Mouse (Mus musculus): ENCODE data around the gene Asap2. TPM values are rescaled to one million over a fixed set of nuclear protein-coding genes. Genes with fewer than 3 reads are reported as not detected.

The Asap2 gene
- total RNA-seq, 2 experiments from 2014 or later: 3.5 to 4.2 TPM

- ATAC-seq (ENCODE audit: poor library complexity, severe bottlenecking): no peak
Measured at GRCm38 (mm10) chr12:21130274-21130823, 140.1 kb downstream of the Asap2 start.

GRCm38 (mm10) chr12:21132537-21132936 is 142.3 kb downstream of the Asap2 start:
- ATAC-seq (ENCODE audit: poor library complexity, severe bottlenecking): no peak

- ATAC-seq (ENCODE audit: poor library complexity, severe bottlenecking): no peak
Measured at GRCm38 (mm10) chr12:21133031-21133430, 142.8 kb downstream of the Asap2 start.

- ATAC-seq (ENCODE audit: poor library complexity, severe bottlenecking): no peak
Measured at GRCm38 (mm10) chr12:21133972-21134859, 144.0 kb downstream of the Asap2 start.

GRCm38 (mm10) chr12:21135651-21136461 is 145.6 kb downstream of the Asap2 start:
- ATAC-seq (ENCODE audit: poor library complexity, severe bottlenecking): no peak

- ATAC-seq (ENCODE audit: poor library complexity, severe bottlenecking): no peak
Measured at GRCm38 (mm10) chr12:21136462-21136751, 146.1 kb downstream of the Asap2 start.

GRCm38 (mm10) chr12:21139560-21139959 is 149.3 kb downstream of the Asap2 start:
- ATAC-seq (ENCODE audit: poor library complexity, severe bottlenecking): no peak

GRCm38 (mm10) chr12:21140153-21140552 is 149.9 kb downstream of the Asap2 start:
- ATAC-seq (ENCODE audit: poor library complexity, severe bottlenecking): no peak

- no peak for ATAC-seq (ENCODE audit: poor library complexity, severe bottlenecking)
Measured at GRCm38 (mm10) chr12:21140741-21141308, 150.6 kb downstream of the Asap2 start.

GRCm38 (mm10) chr12:21141691-21142300 is 151.5 kb downstream of the Asap2 start:
- ATAC-seq (ENCODE audit: poor library complexity, severe bottlenecking): no peak

- ATAC-seq (ENCODE audit: poor library complexity, severe bottlenecking): no peak
Measured at GRCm38 (mm10) chr12:21142489-21143254, 152.4 kb downstream of the Asap2 start.

- ATAC-seq (ENCODE audit: poor library complexity, severe bottlenecking): no peak
Measured at GRCm38 (mm10) chr12:21144602-21145001, 154.3 kb downstream of the Asap2 start.

- ATAC-seq (ENCODE audit: poor library complexity, severe bottlenecking): no peak
Measured at GRCm38 (mm10) chr12:21145050-21145449, 154.8 kb downstream of the Asap2 start.

GRCm38 (mm10) chr12:21146826-21147225 is 156.6 kb downstream of the Asap2 start:
- no peak for ATAC-seq (ENCODE audit: poor library complexity, severe bottlenecking)

GRCm38 (mm10) chr12:21153279-21153707 is 163.0 kb downstream of the Asap2 start:
- no peak for ATAC-seq (ENCODE audit: poor library complexity, severe bottlenecking)

GRCm38 (mm10) chr12:21155062-21155461 is 164.8 kb downstream of the Asap2 start:
- ATAC-seq (ENCODE audit: poor library complexity, severe bottlenecking): no peak

- ATAC-seq (ENCODE audit: poor library complexity, severe bottlenecking): no peak
Measured at GRCm38 (mm10) chr12:21159304-21159703, 169.0 kb downstream of the Asap2 start.

GRCm38 (mm10) chr12:21160327-21160828 is 170.1 kb downstream of the Asap2 start:
- ATAC-seq (ENCODE audit: poor library complexity, severe bottlenecking): no peak

GRCm38 (mm10) chr12:21161841-21162240 is 171.6 kb downstream of the Asap2 start:
- no peak for ATAC-seq (ENCODE audit: poor library complexity, severe bottlenecking)

- no peak for ATAC-seq (ENCODE audit: poor library complexity, severe bottlenecking)
Measured at GRCm38 (mm10) chr12:21163706-21164105, 173.4 kb downstream of the Asap2 start.
